Mouse (Mus musculus) liver, embryonic 13.5 days (tissue): ENCODE results near the gene Slc35b4. TPM values are rescaled to one million over a fixed set of nuclear protein-coding genes. Genes with fewer than 3 reads are reported as not detected.

Source experiments
- ATAC-seq: fragments of 200-750 bp; cut with Nextera tagmentation; 2 replicates; pipeline ENCODE4 v1.8.0; 2017; ENCODE audit warnings: low read depth, mild to moderate bottlenecking, moderate number of reproducible peaks, moderate library complexity
- DNase-seq: peaks from one replicate; pipeline ENCODE4 v3.0.0; 2022
- H3K27ac ChIP-seq: fragments of 300-500 bp; sonication (generic); 2 replicates; pipeline ENCODE4 v1.5.1; 2015; ENCODE audit warnings: moderate library complexity, mild to moderate bottlenecking, inconsistent platforms
- H3K27me3 ChIP-seq: fragments of 300-500 bp; sonication (generic); 2 replicates; pipeline ENCODE4 v1.6.1; 2015; ENCODE audit warnings: mild to moderate bottlenecking, inconsistent platforms
- H3K36me3 ChIP-seq: fragments of 300-500 bp; sonication (generic); 2 replicates; pipeline ENCODE4 v1.6.1; 2015; ENCODE audit warnings: mild to moderate bottlenecking, inconsistent platforms
- H3K4me1 ChIP-seq: fragments of 300-500 bp; sonication (generic); replicated peaks from 2 replicates; pipeline ENCODE4 v1.6.1; 2015; ENCODE audit warnings: inconsistent platforms
- H3K4me2 ChIP-seq: fragments of 300-500 bp; sonication (generic); 2 replicates; pipeline ENCODE4 v1.6.1; 2015; ENCODE audit warnings: inconsistent platforms, mild to moderate bottlenecking, moderate library complexity
- H3K4me3 ChIP-seq: fragments of 300-500 bp; sonication (generic); replicated peaks from 2 replicates; pipeline ENCODE4 v1.5.1; 2015; ENCODE audit warnings: mild to moderate bottlenecking, inconsistent platforms
- H3K9ac ChIP-seq: fragments of 300-500 bp; sonication (generic); 2 replicates; pipeline ENCODE4 v1.6.1; 2015; ENCODE audit warnings: mild to moderate bottlenecking, inconsistent platforms
- H3K9me3 ChIP-seq: fragments of 300-500 bp; sonication (generic); replicated peaks from 2 replicates; pipeline ENCODE4 v1.6.1; 2016; ENCODE audit warnings: inconsistent platforms
- WGBS: fragments of 180-500 bp; shearing (Covaris S2); methylation state at CpG from one replicate; pipeline ENCODE4 v1.1.7; 2015; ENCODE audit not compliant: insufficient replicate concordance; 5-methylcytosine and 5-hydroxymethylcytosine counted together
- polyA plus RNA-seq: library from polyadenylated mRNA; unstranded; fragments of >200 nt; fragmentation: Nextera tagmentation; extraction: Ambion mirVana; gene quantifications from 2 replicates; pipeline ENCODE4 v1.2.1, GENCODE M21; 2015

The Slc35b4 gene
- polyA plus RNA-seq, 1 experiment from 2014 or later = 21.5 TPM

DNA sequence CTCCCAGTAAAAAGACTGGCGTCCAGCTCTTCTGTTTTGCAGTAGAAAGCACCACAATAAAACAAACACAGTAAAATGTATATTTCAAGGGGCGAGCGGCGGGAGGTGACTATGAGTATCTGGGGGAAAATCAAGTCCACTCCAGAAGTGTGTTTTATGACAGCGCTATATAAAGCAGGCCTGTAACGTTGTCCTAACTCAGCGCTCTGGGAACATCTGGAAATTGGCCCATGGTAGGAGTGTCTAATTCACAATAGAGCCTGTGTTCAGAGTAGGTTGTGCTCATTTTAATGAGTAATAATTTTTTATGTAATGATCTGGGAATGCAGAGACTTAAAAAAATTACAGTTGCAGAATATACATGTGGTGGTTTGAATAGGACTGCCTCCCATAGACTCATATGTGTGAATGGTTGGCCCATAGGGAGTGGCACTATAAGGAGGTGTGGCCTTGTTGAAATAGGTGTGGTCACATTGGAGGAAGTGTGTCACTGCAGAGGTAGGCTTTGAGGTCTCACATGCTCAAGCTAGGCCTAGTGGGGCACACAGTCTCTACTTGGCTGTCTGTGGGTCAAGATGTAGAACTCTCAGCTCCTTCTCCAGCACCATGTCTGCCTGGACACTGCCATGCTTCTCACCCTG, 60.0 kb downstream of the Slc35b4 start:
- no peaks in the 10 kb centered on the region for H3K27me3 ChIP-seq
- WGBS = 81% methylated on average over 7 of the region's 7 CpGs
- no peaks in the 10 kb centered on the region for H3K36me3 ChIP-seq
- DNase-seq = no peak
- no peaks in the 10 kb centered on the region for H3K4me1 ChIP-seq
- no peak for ATAC-seq
- no peak overlapping the region for H3K27ac ChIP-seq
- no peaks in the 10 kb centered on the region for H3K9me3 ChIP-seq
- no peak overlapping the region for H3K4me2 ChIP-seq
- no peak overlapping the region for H3K4me3 ChIP-seq
- no peak overlapping the region for H3K9ac ChIP-seq

DNA sequence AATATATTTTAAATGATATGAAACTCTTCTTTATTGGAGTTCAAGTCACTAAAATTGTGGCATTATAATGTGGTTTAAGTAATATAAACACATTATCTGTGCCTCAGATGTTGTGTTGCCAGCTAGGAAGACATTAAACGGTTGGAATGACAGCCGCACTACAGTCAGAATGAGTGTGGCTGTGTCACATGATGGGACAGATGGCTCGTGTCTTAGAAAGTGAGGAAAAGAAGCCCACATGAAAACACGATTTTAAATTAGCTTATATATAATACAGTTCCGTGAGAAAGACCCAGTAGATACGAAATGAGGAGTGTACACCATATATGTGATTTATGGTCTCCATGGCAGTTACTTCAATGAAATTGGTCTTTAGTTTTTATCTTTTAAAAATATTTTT, 65.5 kb downstream of the Slc35b4 start:
- H3K4me3 ChIP-seq = no peak overlapping the region
- no peaks in the 10 kb centered on the region for H3K27me3 ChIP-seq
- H3K9me3 ChIP-seq = no peaks in the 10 kb centered on the region
- ATAC-seq (no peak), DNase-seq (no peak)
- H3K4me1 ChIP-seq = no peaks in the 10 kb centered on the region
- no peaks in the 10 kb centered on the region for H3K36me3 ChIP-seq
- H3K4me2 ChIP-seq = no peak overlapping the region
- H3K9ac ChIP-seq = no peak overlapping the region
- WGBS = 71% methylated on average over 6 of the region's 6 CpGs
- no peak overlapping the region for H3K27ac ChIP-seq

DNA sequence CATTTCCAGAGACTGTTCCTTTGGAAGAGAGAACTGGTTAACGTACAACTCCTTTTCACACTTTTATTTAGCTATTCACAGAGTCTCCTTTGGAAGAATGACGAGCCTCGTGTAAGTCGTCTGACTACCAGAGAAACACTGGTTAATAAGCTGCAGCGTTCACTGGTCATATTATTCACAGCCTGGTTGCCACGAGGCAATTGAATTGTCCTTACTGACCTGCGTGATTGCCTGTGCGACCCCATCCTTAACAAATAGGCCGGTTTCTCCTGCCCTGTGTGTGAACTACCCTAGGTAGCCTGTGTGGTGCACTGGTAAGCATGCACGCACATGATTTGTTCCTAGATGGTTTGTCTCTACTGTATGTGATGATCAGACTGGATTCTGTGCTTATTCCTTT, 66.3 kb downstream of the Slc35b4 start:
- Histone ChIP-seq H3K36me3 (no peaks in the 10 kb centered on the region), H3K4me2 (no peak overlapping the region), H3K27me3 (no peaks in the 10 kb centered on the region), H3K4me1 (no peaks in the 10 kb centered on the region), H3K4me3 (no peak overlapping the region), H3K27ac (no peak overlapping the region), H3K9ac (no peak overlapping the region), H3K9me3 (no peaks in the 10 kb centered on the region)
- no peak for ATAC-seq
- 70% methylated on average over 10 of the region's 10 CpGs for WGBS
- DNase-seq = no peak

Other genes starting within 250 kb of the Slc35b4 start
- gene Lrguk, start 147.7 kb downstream of the Slc35b4 start, polyA plus RNA-seq = 0.10 and 0.14 TPM in 2 replicates
- 64.2 and 66.8 TPM in 2 replicates for gene Akr1b3, start 140.4 kb upstream of the Slc35b4 start, polyA plus RNA-seq
- gene Akr1b8, start 177.0 kb upstream of the Slc35b4 start, polyA plus RNA-seq = 7.2 and 7.6 TPM in 2 replicates
- gene Akr1b10, start 207.1 kb upstream of the Slc35b4 start, polyA plus RNA-seq = 6.7 and 8.5 TPM in 2 replicates
- 3.0 and 3.8 TPM in 2 replicates for gene Akr1b7, start 235.2 kb upstream of the Slc35b4 start, polyA plus RNA-seq